Mouse (Mus musculus): ENCODE data around the gene Cracr2b. TPM values are rescaled to one million over a fixed set of nuclear protein-coding genes. Genes with fewer than 3 reads are reported as not detected.

Cracr2b gene
- total and polyA plus RNA-seq, 3 experiments, result 0.73 to 6.9 TPM; not detected in 1

GRCm38 (mm10) chr7:141461521-141462332, 833 bp downstream of the Cracr2b start:
- H3K79me2 ChIP-seq (ENCODE audit: control insufficient read depth, insufficient read depth, low read length, poor library complexity), result no peaks in the 10 kb centered on the region
- H3K9ac ChIP-seq (ENCODE audit: control insufficient read depth, low read depth, low read length, poor library complexity, severe bottlenecking), result no peak overlapping the region
- peaks cover 1 to 11% of the 10 kb centered on the region in 2 experiments for H3K4me1 ChIP-seq (ENCODE audit: control insufficient read depth in 1 of 2, insufficient read depth in 2 of 2, low read length in 2 of 2)
- H3K9me3 ChIP-seq (replicated peaks; ENCODE audit: insufficient read depth, low read length), result no peaks in the 10 kb centered on the region
- DNase-seq (ENCODE audit: low read depth, low spot score), result no peak
- peaks cover 0 to 1% of the 10 kb centered on the region in 2 experiments; a peak in 2 of 4 replicates for H3K36me3 ChIP-seq (ENCODE audit: control insufficient read depth in 1 of 2, insufficient read depth in 2 of 2, low read length in 2 of 2)
- H3K27ac ChIP-seq (ENCODE audit: control insufficient read depth, low read depth, low read length), result no peak overlapping the region
- H3K4me3 ChIP-seq (ENCODE audit: control insufficient read depth in 1 of 2, insufficient read depth in 1 of 2, low read depth in 2 of 2, low read length in 2 of 2), result no peak overlapping the region
- TF ChIP-seq MEF2A (IDR thresholded peaks at IDR 0.05; ENCODE audit: extremely low read depth, insufficient replicate concordance, low read depth, low read length, poor library complexity, severe bottlenecking) (no peak), ZC3H11A (IDR thresholded peaks at IDR 0.05; ENCODE audit: low read depth, low read length) (no peak), JUND (IDR thresholded peaks at IDR 0.05; ENCODE audit: low read depth, low read length) (no peak), CHD1 (IDR thresholded peaks at IDR 0.05; ENCODE audit: low read depth, low read length) (no peak), ZMIZ1 (IDR thresholded peaks at IDR 0.05; ENCODE audit: low read depth, low read length) (no peak), NRF1 (IDR thresholded peaks at IDR 0.05; ENCODE audit: insufficient read depth, low read depth, low read length, poor library complexity, severe bottlenecking) (no peak), E2F4 (IDR thresholded peaks at IDR 0.05; ENCODE audit: borderline replicate concordance, low read depth, low read length) (no peak), NELFE (IDR thresholded peaks at IDR 0.05; ENCODE audit: low read depth, low read length) (no peak), TAL1 (IDR thresholded peaks at IDR 0.05; ENCODE audit: low read length) (no peak), ETS1 (IDR thresholded peaks at IDR 0.05; ENCODE audit: low read depth, low read length) (no peak), BHLHE40 (IDR thresholded peaks at IDR 0.05; ENCODE audit: borderline replicate concordance, low read depth, low read length) (no peak), MXI1 (IDR thresholded peaks at IDR 0.05; ENCODE audit: low read depth, low read length) (no peak), HCFC1 (IDR thresholded peaks at IDR 0.05; ENCODE audit: low read depth, low read length) (no peak), USF1 (IDR thresholded peaks at IDR 0.05; ENCODE audit: low read depth, low read length) (no peak), MYB (IDR thresholded peaks at IDR 0.05; ENCODE audit: low read depth, low read length) (no peak), ELF1 (IDR thresholded peaks at IDR 0.05; ENCODE audit: low read depth, low read length) (no peak), TCF12 (IDR thresholded peaks at IDR 0.05; ENCODE audit: low read depth, low read length) (no peak), POLR2AphosphoS2 (IDR thresholded peaks at IDR 0.05; ENCODE audit: low read length) (no peak), SIN3A (IDR thresholded peaks at IDR 0.05; ENCODE audit: low read length) (no peak), MAFK (IDR thresholded peaks at IDR 0.05; ENCODE audit: borderline replicate concordance, low read depth, low read length) (no peak)
- H3K27me3 ChIP-seq (ENCODE audit: control insufficient read depth in 1 of 2, insufficient read depth in 2 of 2, low read length in 2 of 2), result no peaks in the 10 kb centered on the region
